Mouse (Mus musculus) lung, adult 10 weeks (tissue): ENCODE results near the gene Nt5c1b. TPM values are rescaled to one million over a fixed set of nuclear protein-coding genes. Genes with fewer than 3 reads are reported as not detected.

Experiments used
- polyA plus RNA-seq: library from polyadenylated mRNA; stranded (reverse); fragments of 350-450 nt; fragmentation: Illumina TruSeq; extraction: RNeasy Lipid Tissue Mini Kit (QIAGEN cat#74804); gene quantifications from one replicate; pipeline ENCODE4 v1.2.3, GENCODE M21; 2014; ENCODE audit warnings: low read depth, low replicate concordance; ENCODE audit not compliant: insufficient read depth

The Nt5c1b gene
- polyA plus RNA-seq, result not detected

DNA sequence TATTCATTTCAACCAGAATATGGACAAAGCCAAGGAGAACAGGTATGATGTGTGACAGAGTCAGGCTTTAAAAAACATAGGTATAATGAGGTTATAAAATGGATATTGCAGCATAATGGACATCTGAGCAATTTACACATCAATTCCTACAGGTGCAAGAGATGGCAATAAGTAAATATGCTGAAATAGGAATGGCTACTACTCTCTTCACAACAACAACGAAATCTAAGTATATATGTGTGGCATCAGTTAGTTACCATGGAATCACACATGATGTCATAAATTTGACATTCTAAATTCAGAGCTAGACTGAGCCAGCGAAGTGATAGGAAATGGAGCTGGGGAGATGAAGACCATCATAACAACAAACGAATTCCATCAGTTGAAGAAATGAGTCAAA, at the start of gene Nt5c1b:
TSS of gene Nt5c1b (plus strand) at position 301 of the 400 bp plus-strand sequence.

GRCm38 (mm10) chr12:10390671-10391441, 21.1 kb downstream of the Nt5c1b start, which contains the start of gene Rdh14:
TSS of gene Rdh14 (plus strand) at chr12:10390772.

Other genes starting within 250 kb of the Nt5c1b start
- 21.2 TPM for gene Rdh14, start 20.8 kb downstream of the Nt5c1b start, polyA plus RNA-seq